Comparison of ENCODE assay signal across 7 mouse cellular contexts in the genomic region with DNA sequence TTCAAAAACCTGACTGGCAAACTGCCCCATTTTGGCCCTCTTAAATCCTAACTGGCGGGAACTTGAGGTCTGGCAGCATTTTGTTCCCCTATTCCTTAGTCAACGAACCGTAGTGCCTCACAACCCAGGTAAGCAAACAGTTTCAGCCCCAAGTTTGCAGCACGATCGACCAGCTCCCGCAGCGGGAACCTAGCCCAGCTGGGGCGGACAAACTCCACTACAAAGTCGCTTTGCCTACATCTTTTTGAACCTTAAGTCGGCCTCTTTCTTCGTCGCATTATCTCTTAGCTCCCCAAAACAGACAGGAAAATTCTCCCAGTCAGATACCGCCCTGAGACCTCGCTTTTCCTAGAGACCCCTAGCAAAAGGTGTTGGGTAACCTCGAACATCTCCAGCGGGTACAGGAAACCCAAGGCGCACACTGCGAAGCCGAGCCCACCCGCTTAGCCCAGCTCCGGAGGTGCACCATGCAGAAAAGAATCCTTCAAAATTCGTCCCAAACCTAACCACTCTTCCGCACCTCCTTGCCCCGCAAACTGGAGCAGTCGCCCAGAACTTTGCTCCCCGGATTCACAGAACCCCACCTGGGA. TPM values are rescaled to one million over a fixed set of nuclear protein-coding genes. Genes with fewer than 3 reads are reported as not detected.
DNase-seq lines count a peak whose midpoint lies in the region; ATAC-seq lines count a peak whose summit lies in the region.

No protein-coding gene starts in this region.

- peaks cover 54% of the 10 kb centered on the region for H3K4me1 ChIP-seq in forebrain, embryonic 10.5 days
- peaks cover 5% of the 10 kb centered on the region; the same call in 1 of the 2 replicates for H3K4me1 ChIP-seq in intestine, embryonic 16.5 days (ENCODE audit: control insufficient read depth, insufficient read depth, low read length)
- peaks cover 61% of the 10 kb centered on the region for H3K4me1 ChIP-seq in midbrain, embryonic 13.5 days (replicated peaks)

- no peak for ATAC-seq in intestine, embryonic 16.5 days
- ATAC-seq in midbrain, embryonic 13.5 days = no peak

- H3K9ac ChIP-seq in intestine, embryonic 16.5 days (ENCODE audit: low read depth, low read length) = peak overlapping the region; percentile 93
- H3K9ac ChIP-seq in midbrain, embryonic 13.5 days (replicated peaks) = peak overlapping the region; percentile 87

- peaks cover 45% of the 10 kb centered on the region for H3K36me3 ChIP-seq in forebrain, embryonic 10.5 days (replicated peaks)
- H3K36me3 ChIP-seq in intestine, embryonic 16.5 days (ENCODE audit: control insufficient read depth, insufficient read depth, low read length) = no peaks in the 10 kb centered on the region; the same call in none of the 2 replicates
- no peaks in the 10 kb centered on the region for H3K36me3 ChIP-seq in midbrain, embryonic 13.5 days

- H3K9me3 ChIP-seq in forebrain, embryonic 10.5 days = no peaks in the 10 kb centered on the region
- no peaks in the 10 kb centered on the region for H3K9me3 ChIP-seq in intestine, embryonic 16.5 days (ENCODE audit: control insufficient read depth, low read length)
- no peaks in the 10 kb centered on the region for H3K9me3 ChIP-seq in midbrain, embryonic 13.5 days

- H3K4me2 ChIP-seq in intestine, embryonic 16.5 days (ENCODE audit: low read depth, low read length) = peak overlapping the region; percentile 4
- peak overlapping the region; percentile 94 for H3K4me2 ChIP-seq in midbrain, embryonic 13.5 days (replicated peaks)

- DNase-seq in 3T3-L1 (ENCODE audit: low read depth, low spot score) = peak; percentile 38
- peak; percentile 60 to 61 for DNase-seq in B cell, adult 2 months
- no peak for DNase-seq in forebrain, embryonic 10.5 days (ENCODE audit: extremely low spot score, low spot score)
- DNase-seq in yolk sac, embryonic 10.5 days (ENCODE audit: low spot score) = no peak
- no peak for DNase-seq in testis, postnatal 10 days (ENCODE audit: low spot score)

- under 1% methylated on average over 26 of the region's 26 CpGs for WGBS in forebrain, embryonic 10.5 days
- WGBS in intestine, embryonic 16.5 days = under 1% methylated on average over 26 of the region's 26 CpGs
- WGBS in midbrain, embryonic 13.5 days = under 1% methylated on average over 26 of the region's 26 CpGs

- H3K27me3 ChIP-seq in forebrain, embryonic 10.5 days (ENCODE audit: poor library complexity, severe bottlenecking) = no peaks in the 10 kb centered on the region
- no peaks in the 10 kb centered on the region for H3K27me3 ChIP-seq in intestine, embryonic 16.5 days (replicated peaks; ENCODE audit: control insufficient read depth, insufficient read depth, low read length)
- H3K27me3 ChIP-seq in midbrain, embryonic 13.5 days = peaks cover 29% of the 10 kb centered on the region

- H3K27ac ChIP-seq in forebrain, embryonic 10.5 days = peak overlapping the region; percentile 99
- peak overlapping the region; percentile 92 for H3K27ac ChIP-seq in intestine, embryonic 16.5 days (ENCODE audit: low read length)
- H3K27ac ChIP-seq in midbrain, embryonic 13.5 days = peak overlapping the region; percentile 83

- H3K4me3 ChIP-seq in forebrain, embryonic 10.5 days = peak overlapping the region; percentile 91
- peak overlapping the region; percentile 90 for H3K4me3 ChIP-seq in intestine, embryonic 16.5 days (ENCODE audit: low read length)
- H3K4me3 ChIP-seq in midbrain, embryonic 13.5 days (replicated peaks) = peak overlapping the region; percentile 70

RNA-seq across cellular contexts. Expression of a gene that starts 0.6 kb away (rescaled TPM):
- polyA plus RNA-seq in forebrain, embryonic 10.5 days (2016; fragmentation: Nextera tagmentation; extraction: Ambion mirVana) = 121 and 129 TPM in 2 replicates
- polyA plus RNA-seq in intestine, embryonic 16.5 days (2015; fragmentation: Nextera tagmentation; extraction: Ambion mirVana) = 79.7 and 89.1 TPM in 2 replicates
- 51.7 and 60.1 TPM in 2 replicates for polyA plus RNA-seq in midbrain, embryonic 13.5 days (2015; fragmentation: Nextera tagmentation; extraction: Ambion mirVana)

Comparison
In these comparisons a context has a peak if more than half of its experiments do, and no peak if none do; other contexts are left out.
1. DNase-seq: peak in 3T3-L1 (single experiment) and B cell, adult 2 months (2 of 2); none in forebrain, embryonic 10.5 days (single experiment), yolk sac, embryonic 10.5 days (single experiment) and testis, postnatal 10 days (single experiment).
2. Peak in every context shown above with its lines, with median percentiles within 50 percentile points of each other: H3K27ac ChIP-seq and H3K4me3 ChIP-seq.